Mouse (Mus musculus): ENCODE results near the gene Ssc4d.

Ssc4d gene

GRCm38 (mm10) chr5:135935641-135936190 is 38.6 kb downstream of the Ssc4d start:
- DNase-seq (ENCODE audit: low spot score): no peak

- DNase-seq (ENCODE audit: low spot score): no peak
Measured at GRCm38 (mm10) chr5:135935176-135935523, 39.2 kb downstream of the Ssc4d start.

- peak; percentile 96 for DNase-seq (ENCODE audit: low spot score)
Measured at GRCm38 (mm10) chr5:135934481-135935175, 39.7 kb downstream of the Ssc4d start, which contains the start of gene Ywhag. Gene Ywhag, minus strand, starts transcription at chr5:135934616.

GRCm38 (mm10) chr5:135933900-135934441 is 40.4 kb downstream of the Ssc4d start:
- no peak for DNase-seq (ENCODE audit: low spot score)

- DNase-seq (ENCODE audit: low spot score): no peak
Measured at GRCm38 (mm10) chr5:135933222-135933899, 41.0 kb downstream of the Ssc4d start.

- DNase-seq (ENCODE audit: low spot score): no peak
Measured at GRCm38 (mm10) chr5:135932359-135932758, 42.0 kb downstream of the Ssc4d start.

GRCm38 (mm10) chr5:135931526-135931925 is 42.8 kb downstream of the Ssc4d start:
- no peak for DNase-seq (ENCODE audit: low spot score)

- DNase-seq (ENCODE audit: low spot score): no peak
Measured at GRCm38 (mm10) chr5:135929685-135930424, 44.5 kb downstream of the Ssc4d start.

- DNase-seq (ENCODE audit: low spot score): no peak
Measured at GRCm38 (mm10) chr5:135923901-135924300, 50.4 kb downstream of the Ssc4d start.

GRCm38 (mm10) chr5:135919902-135920301 is 54.4 kb downstream of the Ssc4d start:
- DNase-seq (ENCODE audit: low spot score): no peak

GRCm38 (mm10) chr5:135918593-135918992 is 55.7 kb downstream of the Ssc4d start:
- no peak for DNase-seq (ENCODE audit: low spot score)

- no peak for DNase-seq (ENCODE audit: low spot score)
Measured at GRCm38 (mm10) chr5:135918059-135918437, 56.3 kb downstream of the Ssc4d start.

GRCm38 (mm10) chr5:135917327-135918058 is 56.8 kb downstream of the Ssc4d start:
- DNase-seq (ENCODE audit: low spot score): no peak

GRCm38 (mm10) chr5:135916601-135917000 is 57.7 kb downstream of the Ssc4d start:
- DNase-seq (ENCODE audit: low spot score): no peak

- no peak for DNase-seq (ENCODE audit: low spot score)
Measured at GRCm38 (mm10) chr5:135916051-135916565, 58.2 kb downstream of the Ssc4d start.

- no peak for DNase-seq (ENCODE audit: low spot score)
Measured at GRCm38 (mm10) chr5:135914156-135914555, 60.2 kb downstream of the Ssc4d start.

- DNase-seq (ENCODE audit: low spot score): peak; percentile 53
Measured at GRCm38 (mm10) chr5:135913201-135913600, 61.1 kb downstream of the Ssc4d start.

GRCm38 (mm10) chr5:135911633-135912220 is 62.6 kb downstream of the Ssc4d start:
- no peak for DNase-seq (ENCODE audit: low spot score)

GRCm38 (mm10) chr5:135910813-135911212 is 63.5 kb downstream of the Ssc4d start:
- no peak for DNase-seq (ENCODE audit: low spot score)

All from T-cell, adult 2 months (primary cell).